Mouse (Mus musculus) neural tube, embryonic 10.5 days (tissue): ENCODE measurements around the gene Kif13a.

Source experiments
- DNase-seq: peaks from one replicate; pipeline ENCODE4 v3.0.0-alpha.2; 2017; ENCODE audit warnings: low spot score; ENCODE audit errors: extremely low spot score

Kif13a gene

GRCm38 (mm10) chr13:46929719-46930658 is at the start of gene Kif13a:
Gene Kif13a, minus strand, starts transcription at chr13:46929867.
- DNase-seq, result peak; percentile 85

GRCm38 (mm10) chr13:46976532-46976931 is 46.9 kb upstream of the Kif13a start:
- DNase-seq, result no peak

- DNase-seq, result no peak
Measured at GRCm38 (mm10) chr13:46975930-46976329, 46.3 kb upstream of the Kif13a start.

GRCm38 (mm10) chr13:46975031-46975551 is 45.4 kb upstream of the Kif13a start:
- DNase-seq, result peak; percentile 55

GRCm38 (mm10) chr13:46970286-46970945 is 40.7 kb upstream of the Kif13a start:
- DNase-seq, result no peak

GRCm38 (mm10) chr13:46968626-46969025 is 39.0 kb upstream of the Kif13a start:
- DNase-seq, result no peak

GRCm38 (mm10) chr13:46967308-46967707 is 37.6 kb upstream of the Kif13a start:
- no peak for DNase-seq

- no peak for DNase-seq
Measured at GRCm38 (mm10) chr13:46960878-46961474, 31.3 kb upstream of the Kif13a start.

- no peak for DNase-seq
Measured at GRCm38 (mm10) chr13:46959139-46959538, 29.5 kb upstream of the Kif13a start.

- no peak for DNase-seq
Measured at GRCm38 (mm10) chr13:46951212-46951611, 21.5 kb upstream of the Kif13a start.

- DNase-seq, result no peak
Measured at GRCm38 (mm10) chr13:46949741-46950140, 20.1 kb upstream of the Kif13a start.

GRCm38 (mm10) chr13:46948027-46948426 is 18.4 kb upstream of the Kif13a start:
- DNase-seq, result no peak

GRCm38 (mm10) chr13:46946041-46946440 is 16.4 kb upstream of the Kif13a start:
- DNase-seq, result no peak

- no peak for DNase-seq
Measured at GRCm38 (mm10) chr13:46945256-46945655, 15.6 kb upstream of the Kif13a start.

- DNase-seq, result no peak
Measured at GRCm38 (mm10) chr13:46943294-46943693, 13.6 kb upstream of the Kif13a start.

- DNase-seq, result no peak
Measured at GRCm38 (mm10) chr13:46934116-46934515, 4.4 kb upstream of the Kif13a start.

GRCm38 (mm10) chr13:46932846-46933245 is 3.2 kb upstream of the Kif13a start:
- DNase-seq, result no peak

GRCm38 (mm10) chr13:46932049-46932448 is 2.4 kb upstream of the Kif13a start:
- no peak for DNase-seq

- DNase-seq, result no peak
Measured at GRCm38 (mm10) chr13:46930659-46931046, 986 bp upstream of the Kif13a start.

- peak; percentile 82 for DNase-seq
Measured at GRCm38 (mm10) chr13:46928961-46929691, 541 bp downstream of the Kif13a start.

GRCm38 (mm10) chr13:46928404-46928803 is 1.3 kb downstream of the Kif13a start:
- DNase-seq, result no peak
